Mouse (Mus musculus): Measurements from ENCODE around the gene Engase. TPM values are rescaled to one million over a fixed set of nuclear protein-coding genes. Genes with fewer than 3 reads are reported as not detected.

Engase gene
- polyA plus RNA-seq, 1 experiment from 2014 or later, result 7.2 TPM

GRCm38 (mm10) chr11:118493458-118493857 lies 16.8 kb downstream of the Engase start:
- no peak overlapping the region for H3K4me3 ChIP-seq (ENCODE audit: low read length)
- 58% methylated on average over 2 of the region's 2 CpGs for WGBS
- peak overlapping the region; percentile 47 for H3K27ac ChIP-seq (ENCODE audit: low read length)
- H3K4me1 ChIP-seq (replicated peaks; ENCODE audit: control insufficient read depth, insufficient read depth, low read length), result 0 out of 2 replicates have a peak, but pooled peaks cover 2% of the 10 kb centered on the region
- H3K9me3 ChIP-seq (ENCODE audit: control insufficient read depth, low read length), result no peaks in the 10 kb centered on the region
- no peak overlapping the region for H3K4me2 ChIP-seq (ENCODE audit: low read depth, low read length)
- H3K9ac ChIP-seq (ENCODE audit: low read length), result no peak overlapping the region
- H3K36me3 ChIP-seq (ENCODE audit: control insufficient read depth, insufficient read depth, low read length), result no peaks in the 10 kb centered on the region
- no peak for ATAC-seq (ENCODE audit: low read depth)
- no peaks in the 10 kb centered on the region for H3K27me3 ChIP-seq (ENCODE audit: control insufficient read depth, insufficient read depth, low read depth, low read length)

GRCm38 (mm10) chr11:118494001-118494737 lies 17.5 kb downstream of the Engase start:
- Histone ChIP-seq H3K9ac (ENCODE audit: low read length) (no peak overlapping the region), H3K9me3 (ENCODE audit: control insufficient read depth, low read length) (no peaks in the 10 kb centered on the region), H3K27ac (ENCODE audit: low read length) (peak overlapping the region; percentile 43; the same call in 1 of the 2 replicates), H3K27me3 (ENCODE audit: control insufficient read depth, insufficient read depth, low read depth, low read length) (no peaks in the 10 kb centered on the region), H3K36me3 (ENCODE audit: control insufficient read depth, insufficient read depth, low read length) (no peaks in the 10 kb centered on the region), H3K4me2 (ENCODE audit: low read depth, low read length) (no peak overlapping the region), H3K4me1 (replicated peaks; ENCODE audit: control insufficient read depth, insufficient read depth, low read length) (0 out of 2 replicates have a peak, but pooled peaks cover 2% of the 10 kb centered on the region), H3K4me3 (ENCODE audit: low read length) (no peak overlapping the region)
- 65% methylated on average over 12 of the region's 12 CpGs for WGBS
- ATAC-seq (ENCODE audit: low read depth), result no peak

DNA sequence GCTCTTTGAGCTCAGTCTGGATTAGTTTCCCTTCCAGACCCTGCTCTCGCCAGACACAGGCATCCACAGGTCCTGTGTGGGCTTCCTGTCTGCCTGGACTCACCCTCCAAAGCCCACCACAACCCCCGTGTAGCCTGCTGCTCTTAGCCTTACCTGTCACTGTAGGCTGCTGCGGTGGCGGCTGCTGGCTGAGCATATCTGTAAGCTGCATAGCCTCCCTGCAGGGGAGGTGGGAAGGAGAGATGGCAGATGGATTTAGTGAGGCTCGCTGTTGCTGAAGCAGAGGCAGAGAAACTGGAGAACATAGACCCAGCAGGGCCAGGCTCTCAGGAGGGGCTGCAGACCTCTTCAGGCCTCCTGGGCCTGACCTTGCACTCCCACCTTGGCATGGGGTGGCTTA lies 18.4 kb downstream of the Engase start:
- Histone ChIP-seq H3K9ac (ENCODE audit: low read length) (no peak overlapping the region), H3K9me3 (ENCODE audit: control insufficient read depth, low read length) (no peaks in the 10 kb centered on the region), H3K36me3 (ENCODE audit: control insufficient read depth, insufficient read depth, low read length) (no peaks in the 10 kb centered on the region), H3K27ac (ENCODE audit: low read length) (no peak overlapping the region), H3K4me1 (replicated peaks; ENCODE audit: control insufficient read depth, insufficient read depth, low read length) (0 out of 2 replicates have a peak, but pooled peaks cover 2% of the 10 kb centered on the region), H3K4me3 (ENCODE audit: low read length) (no peak overlapping the region), H3K4me2 (ENCODE audit: low read depth, low read length) (no peak overlapping the region), H3K27me3 (ENCODE audit: control insufficient read depth, insufficient read depth, low read depth, low read length) (no peaks in the 10 kb centered on the region)
- ATAC-seq (ENCODE audit: low read depth), result no peak
- WGBS, result 32% methylated on average over 5 of the region's 5 CpGs

GRCm38 (mm10) chr11:118496066-118496689 lies 19.5 kb downstream of the Engase start:
- Histone ChIP-seq H3K4me1 (replicated peaks; ENCODE audit: control insufficient read depth, insufficient read depth, low read length) (no peaks in the 10 kb centered on the region), H3K4me2 (ENCODE audit: low read depth, low read length) (no peak overlapping the region), H3K27ac (ENCODE audit: low read length) (no peak overlapping the region), H3K9ac (ENCODE audit: low read length) (no peak overlapping the region), H3K36me3 (ENCODE audit: control insufficient read depth, insufficient read depth, low read length) (no peaks in the 10 kb centered on the region), H3K27me3 (ENCODE audit: control insufficient read depth, insufficient read depth, low read depth, low read length) (no peaks in the 10 kb centered on the region), H3K4me3 (ENCODE audit: low read length) (no peak overlapping the region), H3K9me3 (ENCODE audit: control insufficient read depth, low read length) (no peaks in the 10 kb centered on the region)
- ATAC-seq (ENCODE audit: low read depth), result no peak
- WGBS, result 67% methylated on average over 20 of the region's 20 CpGs

DNA sequence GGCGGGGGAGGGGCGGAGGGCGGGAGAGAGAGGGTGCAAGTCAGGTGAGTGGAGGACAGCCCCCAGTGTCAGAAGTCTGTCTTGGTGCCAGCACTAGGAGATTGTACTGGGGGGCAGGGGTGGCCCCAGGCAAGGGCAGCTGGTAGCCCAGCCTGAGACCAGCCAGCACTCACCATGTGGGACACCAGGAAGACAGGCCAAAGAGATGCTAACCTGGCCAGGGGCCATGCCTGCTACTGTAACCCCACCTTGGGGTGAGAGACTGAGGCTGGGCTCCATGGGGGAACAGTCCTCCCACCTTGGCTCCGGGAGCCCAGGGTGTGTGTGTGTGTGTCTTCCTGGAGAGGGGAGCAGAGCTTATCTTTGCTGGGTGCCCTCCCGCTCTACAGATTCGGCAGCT lies 26.4 kb downstream of the Engase start:
- H3K27me3 ChIP-seq (ENCODE audit: control insufficient read depth, insufficient read depth, low read depth, low read length), result peaks cover 22% of the 10 kb centered on the region

GRCm38 (mm10) chr11:118503418-118504179 lies 27.0 kb downstream of the Engase start:
- Histone ChIP-seq H3K4me2 (ENCODE audit: low read depth, low read length) (no peak overlapping the region), H3K9ac (ENCODE audit: low read length) (no peak overlapping the region), H3K36me3 (ENCODE audit: control insufficient read depth, insufficient read depth, low read length) (no peaks in the 10 kb centered on the region)

More for the DNA sequence above, 26.4 kb downstream of the Engase start:
- H3K36me3 ChIP-seq (ENCODE audit: control insufficient read depth, insufficient read depth, low read length), result no peaks in the 10 kb centered on the region
- no peak overlapping the region for H3K9ac ChIP-seq (ENCODE audit: low read length)
- H3K4me1 ChIP-seq (replicated peaks; ENCODE audit: control insufficient read depth, insufficient read depth, low read length), result no peaks in the 10 kb centered on the region; the same call in 1 of the 2 replicates
- WGBS, result 42% methylated on average over 6 of the region's 6 CpGs
- no peak overlapping the region for H3K4me2 ChIP-seq (ENCODE audit: low read depth, low read length)
- ATAC-seq (ENCODE audit: low read depth), result no peak
- no peak overlapping the region for H3K27ac ChIP-seq (ENCODE audit: low read length)
- no peaks in the 10 kb centered on the region for H3K9me3 ChIP-seq (ENCODE audit: control insufficient read depth, low read length)
- H3K4me3 ChIP-seq (ENCODE audit: low read length), result no peak overlapping the region

GRCm38 (mm10) chr11:118504180-118504454 lies 27.5 kb downstream of the Engase start:
- H3K9me3 ChIP-seq (ENCODE audit: control insufficient read depth, low read length), result no peaks in the 10 kb centered on the region
- H3K27ac ChIP-seq (ENCODE audit: low read length), result no peak overlapping the region
- 49% methylated on average over 5 of the region's 5 CpGs for WGBS
- H3K4me2 ChIP-seq (ENCODE audit: low read depth, low read length), result no peak overlapping the region
- H3K36me3 ChIP-seq (ENCODE audit: control insufficient read depth, insufficient read depth, low read length), result no peaks in the 10 kb centered on the region
- ATAC-seq (ENCODE audit: low read depth), result no peak
- H3K4me3 ChIP-seq (ENCODE audit: low read length), result no peak overlapping the region
- no peak overlapping the region for H3K9ac ChIP-seq (ENCODE audit: low read length)
- H3K27me3 ChIP-seq (ENCODE audit: control insufficient read depth, insufficient read depth, low read depth, low read length), result peaks cover 22% of the 10 kb centered on the region
- H3K4me1 ChIP-seq (replicated peaks; ENCODE audit: control insufficient read depth, insufficient read depth, low read length), result no peaks in the 10 kb centered on the region; the same call in 1 of the 2 replicates

More at GRCm38 (mm10) chr11:118503418-118504179, 27.0 kb downstream of the Engase start:
- H3K27me3 ChIP-seq (ENCODE audit: control insufficient read depth, insufficient read depth, low read depth, low read length), result peaks cover 22% of the 10 kb centered on the region
- H3K4me1 ChIP-seq (replicated peaks; ENCODE audit: control insufficient read depth, insufficient read depth, low read length), result no peaks in the 10 kb centered on the region; the same call in 1 of the 2 replicates
- no peak overlapping the region for H3K4me3 ChIP-seq (ENCODE audit: low read length)
- no peak overlapping the region for H3K27ac ChIP-seq (ENCODE audit: low read length)
- 12% methylated on average over 32 of the region's 34 CpGs for whole genome bisulfite sequencing
- ATAC-seq (ENCODE audit: low read depth), result no peak
- H3K9me3 ChIP-seq (ENCODE audit: control insufficient read depth, low read length), result no peaks in the 10 kb centered on the region

- 68% methylated on average over 6 of the region's 6 CpGs for WGBS
- Histone ChIP-seq H3K27me3 (ENCODE audit: control insufficient read depth, insufficient read depth, low read depth, low read length) (peaks cover 22% of the 10 kb centered on the region), H3K27ac (ENCODE audit: low read length) (no peak overlapping the region), H3K4me2 (ENCODE audit: low read depth, low read length) (no peak overlapping the region), H3K9ac (ENCODE audit: low read length) (no peak overlapping the region), H3K4me1 (replicated peaks; ENCODE audit: control insufficient read depth, insufficient read depth, low read length) (peaks cover 4% of the 10 kb centered on the region), H3K4me3 (ENCODE audit: low read length) (no peak overlapping the region), H3K36me3 (ENCODE audit: control insufficient read depth, insufficient read depth, low read length) (no peaks in the 10 kb centered on the region), H3K9me3 (ENCODE audit: control insufficient read depth, low read length) (no peaks in the 10 kb centered on the region)
- no peak for ATAC-seq (ENCODE audit: low read depth)
Observed at GRCm38 (mm10) chr11:118507095-118507494, 30.5 kb downstream of the Engase start.

DNA sequence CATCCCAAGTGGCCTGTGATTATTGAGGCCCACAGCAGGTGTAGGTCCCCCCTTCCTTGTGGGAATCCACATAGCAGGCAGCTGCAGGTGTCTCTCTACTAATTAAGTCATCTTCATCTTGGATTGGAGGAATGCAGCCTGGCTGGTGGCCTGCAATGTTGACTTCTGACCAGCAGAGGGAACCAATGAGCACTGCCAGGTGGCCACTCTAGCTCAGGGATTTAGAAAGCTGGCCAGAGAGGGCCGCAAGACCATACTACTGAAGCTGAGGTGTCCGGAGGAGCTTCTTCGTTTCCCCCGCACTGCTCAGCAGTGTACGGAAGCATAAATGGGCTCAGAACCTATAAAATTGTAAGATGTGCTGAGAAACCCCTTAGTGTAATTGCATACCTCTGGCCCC lies 31.3 kb downstream of the Engase start:
- ATAC-seq (ENCODE audit: low read depth), result no peak
- H3K4me3 ChIP-seq (ENCODE audit: low read length), result no peak overlapping the region
- 18% methylated on average over 5 of the region's 5 CpGs for WGBS
- H3K4me1 ChIP-seq (replicated peaks; ENCODE audit: control insufficient read depth, insufficient read depth, low read length), result peaks cover 7% of the 10 kb centered on the region
- no peak overlapping the region for H3K4me2 ChIP-seq (ENCODE audit: low read depth, low read length)
- H3K27me3 ChIP-seq (ENCODE audit: control insufficient read depth, insufficient read depth, low read depth, low read length), result peaks cover 19% of the 10 kb centered on the region
- no peaks in the 10 kb centered on the region for H3K9me3 ChIP-seq (ENCODE audit: control insufficient read depth, low read length)
- H3K9ac ChIP-seq (ENCODE audit: low read length), result no peak overlapping the region
- no peaks in the 10 kb centered on the region for H3K36me3 ChIP-seq (ENCODE audit: control insufficient read depth, insufficient read depth, low read length)
- no peak overlapping the region for H3K27ac ChIP-seq (ENCODE audit: low read length)

Data from lung, embryonic 16.5 days (tissue).